Mouse (Mus musculus) midbrain, postnatal 0 days (tissue): ENCODE data around the gene Rassf9. TPM values are rescaled to one million over a fixed set of nuclear protein-coding genes. Genes with fewer than 3 reads are reported as not detected.

Experiments
- ATAC-seq: fragments of 200-750 bp; cut with Nextera tagmentation; 2 replicates; pipeline ENCODE4 v1.8.0; 2017; ENCODE audit warnings: moderate number of reproducible peaks, mild to moderate bottlenecking, moderate TSS enrichment, moderate library complexity; ENCODE audit not compliant: low FRiP score
- DNase-seq: peaks from one replicate; pipeline ENCODE4 v3.0.0-alpha.2; 2015; ENCODE audit warnings: low spot score
- H3K27ac ChIP-seq: fragments of 300-500 bp; sonication (generic); 2 replicates; pipeline ENCODE4 v1.5.1; 2014; ENCODE audit warnings: low read depth, mild to moderate bottlenecking, low read length, mixed read lengths
- H3K27me3 ChIP-seq: fragments of 300-500 bp; sonication (generic); 2 replicates; pipeline ENCODE4 v1.6.1; 2014; ENCODE audit warnings: low read length, control low read depth, mixed read lengths; ENCODE audit not compliant: insufficient read depth
- H3K36me3 ChIP-seq: fragments of 300-500 bp; sonication (generic); 2 replicates; pipeline ENCODE4 v1.6.1; 2014; ENCODE audit warnings: low read length, control low read depth, mixed read lengths; ENCODE audit not compliant: insufficient read depth
- H3K4me1 ChIP-seq: fragments of 300-500 bp; sonication (generic); 2 replicates; pipeline ENCODE4 v1.6.1; 2014; ENCODE audit warnings: mild to moderate bottlenecking, control low read depth, antibody characterized with exemption, low read length, mixed read lengths; ENCODE audit not compliant: insufficient read depth
- H3K4me2 ChIP-seq: fragments of 300-500 bp; sonication (generic); 2 replicates; pipeline ENCODE4 v1.6.1; 2014; ENCODE audit warnings: low read depth, mild to moderate bottlenecking, low read length, mixed read lengths; ENCODE audit not compliant: poor library complexity, severe bottlenecking
- H3K4me3 ChIP-seq: fragments of 300-500 bp; sonication (generic); 2 replicates; pipeline ENCODE4 v1.5.1; 2014; ENCODE audit warnings: low read depth, mild to moderate bottlenecking, low read length, moderate library complexity
- H3K9ac ChIP-seq: fragments of 300-500 bp; sonication (generic); replicated peaks from 2 replicates; pipeline ENCODE4 v1.6.1; 2014; ENCODE audit warnings: mild to moderate bottlenecking, low read length, moderate library complexity, mixed read lengths; ENCODE audit not compliant: poor library complexity, severe bottlenecking
- H3K9me3 ChIP-seq: fragments of 300-500 bp; sonication (generic); 2 replicates; pipeline ENCODE4 v1.6.1; 2016; ENCODE audit warnings: low read length, control low read depth
- CTCF ChIP-seq: IDR thresholded peaks from 2 replicates; pipeline ENCODE4 v1.5.1; 2016; ENCODE audit warnings: antibody characterized with exemption, mild to moderate bottlenecking
- WGBS: fragments of 180-500 bp; shearing (Covaris S2); extraction: QIAGEN DNeasy Blood & Tissue Kit; methylation state at CpG from one replicate; pipeline ENCODE4 v1.1.7; 2014; 5-methylcytosine and 5-hydroxymethylcytosine counted together
- polyA plus RNA-seq: library from polyadenylated mRNA; unstranded; fragments of >200 nt; fragmentation: Nextera tagmentation; extraction: Ambion mirVana; gene quantifications from 2 replicates; pipeline ENCODE4 v1.2.1, GENCODE M21; 2015
- total RNA-seq: library from RNA; depleted of rRNA; stranded (reverse); fragments of >200 nt; gene quantifications from 2 replicates; pipeline ENCODE4 v1.2.3, GENCODE M21; 2014

Rassf9 gene
- total and polyA plus RNA-seq, 2 experiments from 2014 or later, result 2.8 to 3.3 TPM

DNA sequence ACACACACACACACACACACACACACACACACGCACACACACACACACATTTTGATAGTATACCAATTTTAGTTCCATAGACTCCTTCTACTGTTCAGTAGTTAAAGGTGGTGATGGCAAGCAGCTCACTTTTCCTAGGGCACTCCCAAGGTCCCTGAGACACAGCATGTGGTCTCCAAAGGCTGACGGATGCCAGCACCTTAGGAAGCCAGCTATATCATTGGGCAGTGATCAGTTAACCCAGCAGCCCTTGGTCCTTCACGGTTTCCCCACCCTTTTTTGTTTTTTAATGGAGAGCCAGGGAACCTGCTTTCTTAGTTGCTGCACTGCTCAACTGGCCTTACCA, 588 bp upstream of the Rassf9 start:
- H3K36me3 ChIP-seq, result no peaks in the 10 kb centered on the region
- H3K4me2 ChIP-seq, result no peak overlapping the region
- ATAC-seq, result no peak

DNA sequence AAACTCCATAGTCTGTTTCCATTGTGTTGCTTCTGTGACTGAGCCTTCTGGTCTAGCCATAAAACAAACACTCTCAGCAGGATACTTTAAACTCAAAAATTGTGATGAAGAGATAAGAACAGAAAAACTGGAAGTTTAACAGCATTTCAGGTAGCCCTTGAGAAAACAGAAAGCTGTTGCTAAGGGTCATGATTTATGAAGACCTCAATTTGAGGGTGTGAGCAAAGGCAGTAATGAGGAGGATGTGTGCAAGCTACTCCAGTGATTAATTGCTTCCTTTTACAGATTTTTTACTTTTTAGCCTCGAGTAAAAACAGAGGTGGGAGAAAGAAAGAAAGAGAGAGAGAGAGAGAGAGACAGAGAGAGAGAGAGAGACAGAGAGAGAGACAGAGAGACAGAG, 2.1 kb downstream of the Rassf9 start:
- Histone ChIP-seq H3K9ac (no peak overlapping the region), H3K4me2 (no peak overlapping the region), H3K9me3 (no peaks in the 10 kb centered on the region), H3K4me3 (no peak overlapping the region), H3K27ac (no peak overlapping the region), H3K27me3 (no peaks in the 10 kb centered on the region), H3K4me1 (no peaks in the 10 kb centered on the region), H3K36me3 (no peaks in the 10 kb centered on the region)
- TF ChIP-seq CTCF, result no peak
- 54% methylated on average over 1 of the region's 1 CpGs for WGBS
- ATAC-seq (no peak), DNase-seq (no peak)

More for the DNA sequence above, 588 bp upstream of the Rassf9 start:
- no peak for DNase-seq
- 41% methylated on average over 3 of the region's 3 CpGs for WGBS
- H3K27me3 ChIP-seq, result no peaks in the 10 kb centered on the region
- H3K9me3 ChIP-seq, result no peaks in the 10 kb centered on the region
- H3K4me1 ChIP-seq, result no peaks in the 10 kb centered on the region
- H3K27ac ChIP-seq, result no peak overlapping the region
- no peak overlapping the region for H3K4me3 ChIP-seq
- no peak for TF ChIP-seq CTCF
- H3K9ac ChIP-seq, result no peak overlapping the region

GRCm38 (mm10) chr10:102527901-102528300, 15.9 kb downstream of the Rassf9 start:
- H3K9ac ChIP-seq, result no peak overlapping the region
- WGBS, result 84% methylated on average over 3 of the region's 3 CpGs
- H3K27ac ChIP-seq, result no peak overlapping the region
- no peak for DNase-seq
- H3K9me3 ChIP-seq, result no peaks in the 10 kb centered on the region
- H3K36me3 ChIP-seq, result no peaks in the 10 kb centered on the region
- no peak for TF ChIP-seq CTCF
- no peak for ATAC-seq
- no peaks in the 10 kb centered on the region for H3K27me3 ChIP-seq
- H3K4me3 ChIP-seq, result no peak overlapping the region
- no peaks in the 10 kb centered on the region for H3K4me1 ChIP-seq
- H3K4me2 ChIP-seq, result no peak overlapping the region

- Histone ChIP-seq H3K27ac (no peak overlapping the region), H3K9me3 (no peaks in the 10 kb centered on the region), H3K9ac (no peak overlapping the region), H3K4me1 (no peaks in the 10 kb centered on the region), H3K4me2 (no peak overlapping the region), H3K36me3 (no peaks in the 10 kb centered on the region), H3K27me3 (no peaks in the 10 kb centered on the region), H3K4me3 (no peak overlapping the region)
- no peak for TF ChIP-seq CTCF
- ATAC-seq (no peak), DNase-seq (no peak)
- 78% methylated on average over 4 of the region's 4 CpGs for WGBS
Observed at GRCm38 (mm10) chr10:102553941-102554340, 41.9 kb downstream of the Rassf9 start.

DNA sequence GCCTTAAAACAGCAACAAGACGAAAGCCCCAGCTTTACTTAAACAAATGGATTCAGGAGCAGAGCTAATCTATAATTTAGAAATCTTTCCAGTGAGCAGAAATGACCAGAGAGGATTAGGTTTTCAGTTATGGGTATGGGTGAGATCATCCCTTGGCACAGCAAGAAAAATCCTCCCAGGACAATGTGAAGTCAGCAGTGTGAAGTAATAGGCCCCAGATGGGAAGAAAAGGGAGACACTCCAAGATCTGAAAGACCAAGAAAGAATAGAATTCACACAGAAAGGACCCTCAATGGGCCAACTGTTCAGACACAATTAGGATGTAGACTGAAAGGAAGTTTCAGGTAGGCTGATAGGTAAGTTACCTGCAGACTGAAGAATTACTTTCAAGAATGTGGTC, 50.5 kb downstream of the Rassf9 start:
- no peak for ATAC-seq
- H3K4me3 ChIP-seq, result no peak overlapping the region
- 54% methylated on average over 1 of the region's 1 CpGs for WGBS

GRCm38 (mm10) chr10:102577970-102578369, 65.9 kb downstream of the Rassf9 start:
- WGBS, result 98% methylated on average over 3 of the region's 3 CpGs
- Histone ChIP-seq H3K27me3 (no peaks in the 10 kb centered on the region), H3K4me1 (no peaks in the 10 kb centered on the region), H3K27ac (no peak overlapping the region), H3K9me3 (no peaks in the 10 kb centered on the region), H3K36me3 (no peaks in the 10 kb centered on the region), H3K4me2 (no peak overlapping the region), H3K4me3 (no peak overlapping the region), H3K9ac (no peak overlapping the region)
- no peak for DNase-seq
- TF ChIP-seq CTCF, result no peak
- no peak for ATAC-seq

More for the DNA sequence above, 50.5 kb downstream of the Rassf9 start:
- Histone ChIP-seq H3K27ac (no peak overlapping the region), H3K36me3 (no peaks in the 10 kb centered on the region), H3K9ac (no peak overlapping the region), H3K4me1 (no peaks in the 10 kb centered on the region), H3K9me3 (no peaks in the 10 kb centered on the region), H3K27me3 (no peaks in the 10 kb centered on the region), H3K4me2 (no peak overlapping the region)
- DNase-seq, result no peak
- no peak for TF ChIP-seq CTCF
